Mouse (Mus musculus) hindbrain, embryonic 16.5 days (tissue): ENCODE measurements at regions not wholly inside any gene's neighbourhood (a gene's known extent, or its start where the extent isn't known, plus 50 kb on each side); places are given as distances from the start of the nearest gene placed in this dataset.
A peak's percentile ranks its signal among the peaks of the same experiment; 100 is the strongest.

ENCODE experiments used
- ATAC-seq: fragments of 200-750 bp; cut with Nextera tagmentation; 2 replicates; pipeline ENCODE4 v1.8.0; 2017; ENCODE audit warnings: moderate TSS enrichment, moderate library complexity
- H3K27ac ChIP-seq: fragments of 300-500 bp; sonication (generic); 2 replicates; pipeline ENCODE4 v1.5.1; 2014; ENCODE audit warnings: low read depth, mild to moderate bottlenecking, control low read depth, low read length, moderate library complexity
- H3K27me3 ChIP-seq: fragments of 300-500 bp; sonication (generic); replicated peaks from 2 replicates; pipeline ENCODE4 v1.6.1; 2014; ENCODE audit warnings: low read length; ENCODE audit not compliant: control insufficient read depth, insufficient read depth
- H3K36me3 ChIP-seq: fragments of 300-500 bp; sonication (generic); 2 replicates; pipeline ENCODE4 v1.6.1; 2014; ENCODE audit warnings: mild to moderate bottlenecking, low read length, moderate library complexity, mixed read lengths; ENCODE audit not compliant: control insufficient read depth, insufficient read depth
- H3K4me1 ChIP-seq: fragments of 300-500 bp; sonication (generic); 2 replicates; pipeline ENCODE4 v1.6.1; 2014; ENCODE audit warnings: low read depth, low read length; ENCODE audit not compliant: control insufficient read depth, insufficient read depth
- H3K4me2 ChIP-seq: fragments of 300-500 bp; sonication (generic); 2 replicates; pipeline ENCODE4 v1.6.1; 2014; ENCODE audit warnings: mild to moderate bottlenecking, low read length, control low read depth, moderate library complexity
- H3K4me3 ChIP-seq: fragments of 300-500 bp; sonication (generic); 2 replicates; pipeline ENCODE4 v1.5.1; 2014; ENCODE audit warnings: mild to moderate bottlenecking, low read length, control low read depth, moderate library complexity
- H3K9ac ChIP-seq: fragments of 300-500 bp; sonication (generic); 2 replicates; pipeline ENCODE4 v1.6.1; 2014; ENCODE audit warnings: low read depth, mild to moderate bottlenecking, control low read depth, low read length, moderate library complexity
- H3K9me3 ChIP-seq: fragments of 300-500 bp; sonication (generic); 2 replicates; pipeline ENCODE4 v1.6.1; 2014; ENCODE audit warnings: mild to moderate bottlenecking, low read length, moderate library complexity; ENCODE audit not compliant: control insufficient read depth
- WGBS: fragments of 180-500 bp; shearing (Covaris S2); extraction: QIAGEN DNeasy Blood & Tissue Kit; methylation state at CpG from one replicate; pipeline ENCODE4 v1.1.7; 2014; 5-methylcytosine and 5-hydroxymethylcytosine counted together

DNA sequence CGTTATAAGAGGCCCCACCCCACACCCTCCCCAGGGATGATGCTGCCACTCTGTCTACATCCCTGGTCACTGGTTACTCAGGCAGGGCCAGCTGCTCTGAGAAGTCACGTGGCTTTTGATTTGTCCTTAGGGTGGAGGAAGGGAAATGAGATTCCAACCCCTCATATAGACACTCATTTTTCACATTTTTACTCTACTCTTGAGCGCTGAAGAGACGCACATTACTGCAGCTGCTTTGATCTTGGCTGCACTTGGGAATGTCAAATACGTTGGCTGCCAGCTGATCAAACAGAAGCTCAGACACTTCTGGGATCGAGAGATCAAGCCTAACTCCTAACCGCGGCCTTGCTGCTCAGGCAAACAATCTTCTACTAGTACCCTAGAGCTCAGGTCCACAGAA, 88.2 kb upstream of the Slc45a1 start:
- no peaks in the 10 kb centered on the region for H3K9me3 ChIP-seq
- ATAC-seq: no peak
- H3K27me3 ChIP-seq: no peaks in the 10 kb centered on the region

GRCm38 (mm10) chr4:150738736-150739135, 86.8 kb upstream of the Slc45a1 start:
- H3K36me3 ChIP-seq: no peaks in the 10 kb centered on the region
- no peak overlapping the region for H3K9ac ChIP-seq
- H3K9me3 ChIP-seq: no peaks in the 10 kb centered on the region
- no peak overlapping the region for H3K27ac ChIP-seq
- no peak for ATAC-seq
- 66% methylated on average over 9 of the region's 9 CpGs for WGBS
- no peak overlapping the region for H3K4me3 ChIP-seq
- H3K4me2 ChIP-seq: no peak overlapping the region
- no peaks in the 10 kb centered on the region for H3K27me3 ChIP-seq
- no peaks in the 10 kb centered on the region for H3K4me1 ChIP-seq

More for the DNA sequence above, 88.2 kb upstream of the Slc45a1 start:
- no peak overlapping the region for H3K27ac ChIP-seq
- H3K4me3 ChIP-seq: no peak overlapping the region
- no peaks in the 10 kb centered on the region for H3K4me1 ChIP-seq
- no peak overlapping the region for H3K4me2 ChIP-seq
- no peaks in the 10 kb centered on the region for H3K36me3 ChIP-seq
- H3K9ac ChIP-seq: no peak overlapping the region
- WGBS: 46% methylated on average over 8 of the region's 8 CpGs

DNA sequence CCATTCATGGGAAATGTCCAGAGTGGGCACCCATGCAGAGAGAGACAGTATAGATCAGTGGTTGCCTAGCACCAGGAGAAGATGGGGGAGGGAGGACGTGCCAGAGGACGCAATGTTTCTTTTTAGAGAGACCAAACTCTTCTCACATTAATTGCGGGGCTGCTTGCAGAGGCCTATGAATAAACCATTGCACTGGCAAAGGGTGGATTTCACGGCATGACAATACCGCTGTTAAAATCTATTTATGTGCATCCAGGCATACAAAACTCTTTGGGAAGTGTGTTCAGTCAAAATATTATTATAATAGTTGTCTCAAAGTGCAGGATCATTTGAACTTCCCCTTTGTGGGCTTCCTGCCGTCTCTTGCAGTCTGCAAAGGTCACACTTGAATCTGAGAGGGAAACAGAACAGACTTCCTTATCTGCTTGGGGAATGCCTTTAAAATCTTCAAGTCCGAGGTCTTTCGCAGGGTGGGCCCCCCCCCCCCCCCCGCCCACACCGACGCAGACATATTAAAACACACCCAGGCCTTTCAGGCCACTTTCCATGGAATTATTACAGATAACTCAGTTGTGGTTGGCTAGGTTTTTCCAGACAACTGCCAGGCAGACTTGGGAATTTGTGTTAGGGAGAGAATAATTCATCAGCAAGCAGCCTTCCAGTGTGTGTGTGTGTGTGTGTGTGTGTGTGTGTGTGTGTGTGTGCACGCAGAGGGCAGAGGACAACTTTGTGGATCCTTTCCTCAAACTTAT, 78.3 kb upstream of the Slc45a1 start:
- no peaks in the 10 kb centered on the region for H3K27me3 ChIP-seq
- ATAC-seq: peak; percentile 67
- no peaks in the 10 kb centered on the region for H3K9me3 ChIP-seq
- 3% methylated on average over 12 of the region's 12 CpGs for WGBS
- H3K36me3 ChIP-seq: no peaks in the 10 kb centered on the region
- H3K4me1 ChIP-seq: peaks cover 8% of the 10 kb centered on the region
- no peak overlapping the region; the same call in 1 of the 2 replicates for H3K4me2 ChIP-seq
- H3K4me3 ChIP-seq: no peak overlapping the region
- no peak overlapping the region for H3K9ac ChIP-seq
- peak overlapping the region; percentile 48 for H3K27ac ChIP-seq

GRCm38 (mm10) chr4:150726539-150726938, 74.6 kb upstream of the Slc45a1 start:
- Histone ChIP-seq H3K36me3 (no peaks in the 10 kb centered on the region), H3K27me3 (no peaks in the 10 kb centered on the region), H3K27ac (no peak overlapping the region), H3K4me1 (peaks cover 12% of the 10 kb centered on the region), H3K4me2 (no peak overlapping the region), H3K9ac (no peak overlapping the region), H3K4me3 (no peak overlapping the region), H3K9me3 (no peaks in the 10 kb centered on the region)
- no peak for ATAC-seq
- WGBS: 63% methylated on average over 4 of the region's 4 CpGs

- H3K4me1 ChIP-seq: peaks cover 13% of the 10 kb centered on the region
- H3K9me3 ChIP-seq: no peaks in the 10 kb centered on the region
- no peaks in the 10 kb centered on the region for H3K36me3 ChIP-seq
- H3K27me3 ChIP-seq: no peaks in the 10 kb centered on the region
- WGBS: 77% methylated on average over 3 of the region's 3 CpGs
- no peak overlapping the region for H3K4me2 ChIP-seq
- no peak overlapping the region for H3K9ac ChIP-seq
- no peak overlapping the region for H3K4me3 ChIP-seq
- H3K27ac ChIP-seq: no peak overlapping the region
- ATAC-seq: no peak
These were observed 74.1 kb upstream of the Slc45a1 start for GRCm38 (mm10) chr4:150726136-150726480.

DNA sequence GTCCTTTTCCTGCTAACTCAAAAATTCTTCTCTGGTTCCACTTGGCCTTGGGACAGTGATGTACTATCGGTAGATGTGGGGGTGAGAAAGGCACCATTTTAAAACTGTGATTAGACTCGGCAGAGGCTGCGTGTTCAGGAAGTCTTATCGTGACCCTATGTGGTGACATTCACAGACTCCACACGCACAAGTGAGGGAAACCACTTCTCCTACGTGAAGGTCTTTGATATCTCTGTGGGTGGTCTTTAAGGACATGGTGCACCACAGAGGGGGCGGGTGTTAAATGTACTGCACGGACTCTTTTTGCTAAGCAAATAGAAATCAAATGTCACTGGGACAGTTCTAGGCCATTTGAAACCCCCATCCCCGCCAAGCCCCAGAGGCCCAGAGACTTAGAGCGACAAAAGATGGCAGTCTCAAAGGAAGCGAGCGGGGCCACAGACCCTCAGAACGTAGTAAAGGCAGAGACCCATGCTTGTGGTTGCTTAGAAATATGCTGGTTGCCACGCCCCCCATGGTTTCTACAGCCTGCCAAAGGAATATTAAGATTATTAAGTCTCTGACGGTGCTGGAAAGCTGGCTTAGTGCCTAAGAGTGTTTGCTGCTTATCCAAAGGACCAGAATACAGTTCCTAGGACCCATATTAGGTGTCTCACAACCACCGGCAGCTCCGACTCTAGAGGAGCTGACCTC, 73.6 kb upstream of the Slc45a1 start:
- H3K9me3 ChIP-seq: no peaks in the 10 kb centered on the region
- H3K9ac ChIP-seq: no peak overlapping the region
- no peaks in the 10 kb centered on the region for H3K27me3 ChIP-seq
- H3K4me2 ChIP-seq: no peak overlapping the region
- no peak for ATAC-seq
- no peak overlapping the region for H3K4me3 ChIP-seq
- 65% methylated on average over 17 of the region's 17 CpGs for WGBS
- no peaks in the 10 kb centered on the region for H3K36me3 ChIP-seq
- peaks cover 12% of the 10 kb centered on the region for H3K4me1 ChIP-seq
- H3K27ac ChIP-seq: no peak overlapping the region

DNA sequence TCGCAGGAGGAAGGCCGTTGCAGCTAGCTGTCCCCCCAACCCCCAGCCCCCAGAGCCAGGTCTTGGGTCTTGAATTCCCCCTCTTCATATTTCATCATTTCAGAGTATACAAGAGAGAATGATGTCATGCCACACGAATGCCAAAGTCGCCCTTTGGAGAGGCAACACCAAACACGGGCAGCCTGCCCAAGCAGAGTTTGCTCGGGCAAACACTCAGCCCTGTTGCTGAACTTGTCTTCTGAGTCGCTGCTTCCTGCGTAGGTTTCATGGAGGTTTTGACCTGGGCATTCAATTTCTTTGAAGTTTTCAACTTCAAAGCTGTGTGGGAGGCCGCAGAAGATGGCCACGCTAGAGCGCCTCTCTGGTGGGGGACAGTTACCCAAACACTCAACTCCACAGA, 72.8 kb upstream of the Slc45a1 start:
- Histone ChIP-seq H3K27ac (no peak overlapping the region), H3K4me3 (no peak overlapping the region), H3K36me3 (no peaks in the 10 kb centered on the region), H3K27me3 (no peaks in the 10 kb centered on the region), H3K9me3 (no peaks in the 10 kb centered on the region), H3K9ac (no peak overlapping the region), H3K4me2 (no peak overlapping the region), H3K4me1 (peaks cover 9% of the 10 kb centered on the region)
- no peak for ATAC-seq
- WGBS: 77% methylated on average over 11 of the region's 11 CpGs

DNA sequence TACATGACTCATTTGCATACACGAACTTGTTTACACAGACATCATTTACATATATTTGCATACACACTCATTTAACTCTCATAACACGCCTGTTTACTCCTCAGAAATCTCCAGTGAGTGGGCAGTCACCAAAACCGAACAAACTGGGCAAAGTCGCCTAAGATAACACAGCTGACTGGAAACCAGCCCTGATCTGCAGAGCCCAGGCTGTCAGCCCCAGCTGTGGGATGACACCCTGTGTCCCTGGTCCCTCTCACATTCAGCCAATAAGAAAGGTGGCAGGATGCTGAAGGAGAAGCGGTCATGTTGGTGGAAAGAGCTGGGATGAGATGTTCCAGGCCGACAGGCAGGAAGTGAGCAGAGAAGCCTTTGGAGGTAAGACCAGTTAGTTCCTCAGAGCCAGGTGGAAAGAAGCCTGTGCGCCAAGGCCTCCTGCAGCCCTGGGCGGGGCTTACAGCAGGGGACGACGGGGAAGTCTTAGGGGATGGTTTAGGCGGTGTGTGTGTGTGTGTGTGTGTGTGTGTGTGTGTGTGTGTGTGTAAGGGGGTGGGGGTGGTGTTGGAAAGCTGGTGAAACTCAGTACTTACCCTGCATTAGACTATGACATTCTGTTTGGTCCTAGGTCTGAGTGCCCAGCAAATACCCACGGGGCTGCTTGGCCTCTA, 69.8 kb upstream of the Slc45a1 start:
- peaks cover 9% of the 10 kb centered on the region for H3K4me1 ChIP-seq
- no peak overlapping the region for H3K9ac ChIP-seq
- no peaks in the 10 kb centered on the region for H3K9me3 ChIP-seq
- 0 out of 2 replicates have a peak overlapping the region, but pooled peaks have one; percentile 23 for H3K27ac ChIP-seq
- H3K4me3 ChIP-seq: no peak overlapping the region
- no peaks in the 10 kb centered on the region for H3K36me3 ChIP-seq
- WGBS: 31% methylated on average over 12 of the region's 12 CpGs
- H3K4me2 ChIP-seq: no peak overlapping the region
- ATAC-seq: no peak
- H3K27me3 ChIP-seq: no peaks in the 10 kb centered on the region

DNA sequence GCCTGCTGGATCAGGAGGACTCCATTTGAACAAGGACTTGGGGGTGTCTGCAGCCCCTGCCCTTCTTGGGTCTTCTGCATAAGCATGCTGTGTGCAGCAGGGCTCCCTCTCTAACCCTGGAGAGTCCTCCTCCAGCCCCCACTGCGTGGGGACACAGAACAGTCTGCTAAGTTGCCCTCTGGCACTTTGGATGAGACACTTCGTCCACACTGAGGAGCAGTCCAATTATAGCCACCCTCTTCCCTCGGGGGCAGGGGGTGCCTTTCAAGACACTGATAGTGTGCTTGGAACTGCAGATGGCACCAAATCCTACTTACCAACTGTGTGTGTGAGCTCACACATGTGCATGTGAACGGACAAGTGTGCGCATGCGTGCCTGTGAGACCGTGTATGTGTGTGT, 65.9 kb upstream of the Slc45a1 start:
- Histone ChIP-seq H3K36me3 (no peaks in the 10 kb centered on the region), H3K4me2 (no peak overlapping the region), H3K4me1 (peaks cover 9% of the 10 kb centered on the region), H3K9me3 (no peaks in the 10 kb centered on the region), H3K9ac (no peak overlapping the region), H3K4me3 (no peak overlapping the region), H3K27ac (no peak overlapping the region), H3K27me3 (no peaks in the 10 kb centered on the region)
- ATAC-seq: no peak
- WGBS: 66% methylated on average over 7 of the region's 7 CpGs
